Comparison of ENCODE assay signal across 10 mouse cellular contexts in genomic region chr5:64196866-64197321, GRCm38 (mm10). TPM values are rescaled to one million over a fixed set of nuclear protein-coding genes. Genes with fewer than 3 reads are reported as not detected.
DNase-seq lines count a peak whose midpoint lies in the region; ATAC-seq and TF ChIP-seq lines count a peak whose summit lies in the region.
"Had no signal": no experiment of that assay in that cellular context is flagged by ENCODE, and none has a peak within 500 bp of the region (broad histone marks: within the 10 kb centered on the region; RNA-seq: fewer than 3 reads in every experiment).

No protein-coding gene starts in this region.

- H3K9me3 ChIP-seq in lung, embryonic 16.5 days (ENCODE audit: control insufficient read depth, low read length) = no peaks in the 10 kb centered on the region; the same call in 1 of the 2 replicates
- H3K9me3 ChIP-seq in stomach, postnatal 0 days (ENCODE audit: control insufficient read depth, low read length) = no peaks in the 10 kb centered on the region

- H3K27me3 ChIP-seq in lung, embryonic 16.5 days (ENCODE audit: control insufficient read depth, insufficient read depth, low read depth, low read length) = no peaks in the 10 kb centered on the region
- H3K27me3 ChIP-seq in stomach, postnatal 0 days (ENCODE audit: control insufficient read depth, insufficient read depth, low read length) = no peaks in the 10 kb centered on the region

- no peak overlapping the region for H3K4me3 ChIP-seq in lung, embryonic 16.5 days (ENCODE audit: low read length)
- no peak overlapping the region for H3K4me3 ChIP-seq in stomach, postnatal 0 days (ENCODE audit: low read depth, low read length)

- peak; percentile 42 for ATAC-seq in lung, embryonic 16.5 days (ENCODE audit: low read depth)
- ATAC-seq in stomach, postnatal 0 days (ENCODE audit: low FRiP score, low TSS enrichment) = peak; percentile 41; the same call in 1 of the 2 replicates

- no peak overlapping the region for H3K9ac ChIP-seq in lung, embryonic 16.5 days (ENCODE audit: low read length)
- no peak overlapping the region for H3K9ac ChIP-seq in stomach, postnatal 0 days (ENCODE audit: low read length)

- intact Hi-C loops in heart, postnatal 10 days (cut with DNase I) = no loop called here
- intact Hi-C loops in gastrocnemius, postnatal 14 days (cut with DNase I; ENCODE audit: low total_unique reads) = no loop called here

- WGBS in lung, embryonic 16.5 days = 55% methylated on average over 5 of the region's 5 CpGs
- WGBS in stomach, postnatal 0 days = 59% methylated on average over 5 of the region's 5 CpGs

- peak overlapping the region; percentile 12; the same call in 1 of the 2 replicates for H3K27ac ChIP-seq in lung, embryonic 16.5 days (ENCODE audit: low read length)
- H3K27ac ChIP-seq in stomach, postnatal 0 days (replicated peaks) = no peak overlapping the region

- no peak for TF ChIP-seq CTCF in stomach, postnatal 0 days (IDR thresholded peaks at IDR 0.05; ENCODE audit: low read depth)

- TF ChIP-seq EP300 in stomach, postnatal 0 days (optimal IDR thresholded peaks at IDR 0.05) = no peak

- H3K4me1 ChIP-seq in lung, embryonic 16.5 days (replicated peaks; ENCODE audit: control insufficient read depth, insufficient read depth, low read length) = peaks cover 11% of the 10 kb centered on the region
- H3K4me1 ChIP-seq in stomach, postnatal 0 days (replicated peaks; ENCODE audit: control insufficient read depth, insufficient read depth) = no peaks in the 10 kb centered on the region

- peaks cover 3% of the 10 kb centered on the region; the same call in 1 of the 2 replicates for H3K36me3 ChIP-seq in lung, embryonic 16.5 days (ENCODE audit: control insufficient read depth, insufficient read depth, low read length)
- peaks cover 2% of the 10 kb centered on the region; the same call in 1 of the 2 replicates for H3K36me3 ChIP-seq in stomach, postnatal 0 days (ENCODE audit: control insufficient read depth, insufficient read depth, low read length)

- H3K4me2 ChIP-seq in lung, embryonic 16.5 days (ENCODE audit: low read depth, low read length) = no peak overlapping the region
- H3K4me2 ChIP-seq in stomach, postnatal 0 days (replicated peaks; ENCODE audit: low read depth) = no peak overlapping the region

- DNase-seq in heart, adult 11 months = peak; percentile 94
- no peak for DNase-seq in heart, postnatal 10 days
- DNase-seq in lung, postnatal 4 days = no peak
- DNase-seq in gastrocnemius, postnatal 14 days = peak; percentile 21
- no peak for DNase-seq in stomach, postnatal 0 days (ENCODE audit: low spot score)
- DNase-seq in left cerebral cortex, adult 11 months (ENCODE audit: low spot score) = no peak
- no peak for DNase-seq in cerebellum, postnatal 10 days
- DNase-seq: lung, adult 18-20 months; thymus, adult 18-20 months had no signal

RNA-seq across cellular contexts. Expression of gene Tbc1d1, which starts 40.8 kb away (rescaled TPM):
- 10 to 100 TPM; 33.3 to 41.1 TPM for total RNA-seq in heart, postnatal 10 days (2021)
- 38.9 and 41.5 TPM in 2 replicates for polyA plus RNA-seq in lung, embryonic 16.5 days (2015; fragmentation: Nextera tagmentation; extraction: Ambion mirVana)
- 10 to 100 TPM; 29.9 to 39.6 TPM for total RNA-seq in gastrocnemius, postnatal 14 days (2021)
- polyA plus RNA-seq in stomach, postnatal 0 days (2015; fragmentation: Nextera tagmentation; extraction: Ambion mirVana) = 11.5 and 12.4 TPM in 2 replicates

Comparison
In these comparisons a context has a peak if more than half of its experiments do, and no peak if none do; other contexts are left out.
1. DNase-seq: peak in heart, adult 11 months (single experiment) and gastrocnemius, postnatal 14 days (single experiment); none in heart, postnatal 10 days (0 of 2), lung, postnatal 4 days (0 of 2), stomach, postnatal 0 days (single experiment), left cerebral cortex, adult 11 months (single experiment) and cerebellum, postnatal 10 days (0 of 2).